Mouse (Mus musculus) brain, embryonic 14.5 days (tissue): Measurements from ENCODE around the gene Vstm5.

Experiments
- CTCF ChIP-seq: fragments of 200-500 bp; IDR thresholded peaks from 2 replicates; pipeline ENCODE4 v1.5.1; 2012; ENCODE audit warnings: inconsistent platforms, mild to moderate bottlenecking, moderate library complexity, borderline replicate concordance; ENCODE audit not compliant: insufficient read depth, insufficient read length; ENCODE audit errors: extremely low read depth
- POLR2A ChIP-seq: fragments of 200-500 bp; IDR thresholded peaks from 2 replicates; pipeline ENCODE4 v1.6.1; 2012; ENCODE audit warnings: mild to moderate bottlenecking, inconsistent platforms, borderline replicate concordance; ENCODE audit not compliant: poor library complexity, insufficient read depth, insufficient read length, severe bottlenecking; ENCODE audit errors: extremely low read depth

GRCm38 (mm10) chr9:15288402-15288801, 49.6 kb downstream of the Vstm5 start:
- TF ChIP-seq CTCF (no peak), POLR2A (no peak)
